Mouse (Mus musculus) heart, adult 8-10 months (tissue): ENCODE results near the gene Ccdc54. TPM values are rescaled to one million over a fixed set of nuclear protein-coding genes. Genes with fewer than 3 reads are reported as not detected.

ENCODE experiments used
- DNase-seq: peaks from one replicate; pipeline ENCODE4 v3.0.0; 2022; ENCODE audit warnings: low spot score
- total RNA-seq, 4 experiments: library from RNA; stranded (reverse); gene quantifications; 2 replicates each; pipeline ENCODE4 v1.2.4; 2022

Ccdc54 gene
- total RNA-seq, 4 experiments from 2014 or later, result not detected

- DNase-seq, result no peak
Observed at GRCm38 (mm10) chr16:50542554-50543333, 48.2 kb downstream of the Ccdc54 start.

Other genes starting within 250 kb of the Ccdc54 start
- gene Bbx, start 158.8 kb downstream of the Ccdc54 start, total RNA-seq, result 10 to 100 TPM; 13.5 to 17.4 (median 15.8) TPM